Mouse (Mus musculus) spleen, adult 2 months (tissue): Measurements from ENCODE around the gene Mlh1. TPM values are rescaled to one million over a fixed set of nuclear protein-coding genes. Genes with fewer than 3 reads are reported as not detected.

Experiments used
- DNase-seq, 2 experiments: peaks; one replicate each; pipeline versions ENCODE4 v3.0.0 to v3.0.0-alpha.2; 2012 to 2021; ENCODE audit warnings: low spot score in 2 of 2, low read depth in 1 of 2
- H3K27ac ChIP-seq: fragments of 200-500 bp; 2 replicates; pipeline ENCODE4 v1.5.1; 2012; ENCODE audit warnings: low read length, inconsistent platforms; ENCODE audit not compliant: insufficient read depth
- H3K27me3 ChIP-seq: fragments of 200-500 bp; 2 replicates; pipeline ENCODE4 v1.6.1; 2012; ENCODE audit warnings: mild to moderate bottlenecking, moderate library complexity, low read length, inconsistent platforms; ENCODE audit not compliant: control insufficient read depth, insufficient read depth
- H3K36me3 ChIP-seq: fragments of 200-500 bp; 2 replicates; pipeline ENCODE4 v1.6.1; 2012; ENCODE audit warnings: mild to moderate bottlenecking, low read length, inconsistent platforms; ENCODE audit not compliant: control insufficient read depth, insufficient read depth
- H3K4me1 ChIP-seq: fragments of 200-500 bp; 2 replicates; pipeline ENCODE4 v1.6.1; 2011; ENCODE audit warnings: inconsistent platforms; ENCODE audit not compliant: control insufficient read depth, insufficient read depth, insufficient read length
- H3K4me3 ChIP-seq: fragments of 200-500 bp; 2 replicates; pipeline ENCODE4 v1.5.1; 2011; ENCODE audit warnings: mild to moderate bottlenecking, inconsistent platforms; ENCODE audit not compliant: insufficient read depth, insufficient read length; ENCODE audit errors: extremely low read depth
- CTCF ChIP-seq: fragments of 200-500 bp; IDR thresholded peaks from 2 replicates; pipeline ENCODE4 v1.5.1; 2011; ENCODE audit warnings: mild to moderate bottlenecking, inconsistent platforms; ENCODE audit not compliant: insufficient read depth, insufficient read length, insufficient replicate concordance; ENCODE audit errors: extremely low read depth
- POLR2A ChIP-seq: fragments of 200-500 bp; IDR thresholded peaks from 2 replicates; pipeline ENCODE4 v1.6.1; 2011; ENCODE audit warnings: low read depth, low read length, inconsistent platforms
- WGBS: fragments of 180-500 bp; shearing (Covaris S2); methylation state at CpG from one replicate; pipeline ENCODE4 v1.1.7; 2018; 5-methylcytosine and 5-hydroxymethylcytosine counted together
- polyA plus RNA-seq: library from polyadenylated mRNA; depleted of rRNA; stranded (reverse); fragments of >200 nt; gene quantifications from 2 replicates; pipeline ENCODE4 v1.2.3, GENCODE M21; 2012

The Mlh1 gene
- polyA plus RNA-seq, 1 experiment, result 11.7 TPM

DNA sequence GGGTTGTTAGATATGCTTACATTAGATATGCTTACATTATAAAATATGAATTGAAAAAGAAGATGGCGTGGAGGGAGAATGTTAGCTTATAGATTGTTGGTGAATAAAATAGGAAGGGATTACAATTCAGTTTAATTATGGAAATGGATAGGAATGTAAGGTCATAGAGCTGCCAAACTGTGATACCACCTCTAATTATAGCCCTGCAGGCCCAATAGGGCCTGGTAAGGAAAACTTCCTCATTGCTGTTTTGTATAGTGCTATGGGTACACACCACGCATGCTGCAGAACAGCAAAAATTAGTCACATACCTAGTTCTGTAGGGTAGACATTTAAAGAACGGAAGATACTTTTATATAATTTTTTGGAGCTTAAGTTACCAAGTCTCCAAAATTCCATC lies 63.4 kb downstream of the Mlh1 start:
- Histone ChIP-seq H3K4me3 (no peak overlapping the region), H3K27ac (no peak overlapping the region), H3K36me3 (peaks cover 5% of the 10 kb centered on the region; the same call in 1 of the 2 replicates), H3K4me1 (no peaks in the 10 kb centered on the region), H3K27me3 (no peaks in the 10 kb centered on the region)
- TF ChIP-seq CTCF, result no peak
- no peak for TF ChIP-seq POLR2A
- WGBS, result 95% methylated on average over 3 of the region's 3 CpGs
- no peak for DNase-seq

DNA sequence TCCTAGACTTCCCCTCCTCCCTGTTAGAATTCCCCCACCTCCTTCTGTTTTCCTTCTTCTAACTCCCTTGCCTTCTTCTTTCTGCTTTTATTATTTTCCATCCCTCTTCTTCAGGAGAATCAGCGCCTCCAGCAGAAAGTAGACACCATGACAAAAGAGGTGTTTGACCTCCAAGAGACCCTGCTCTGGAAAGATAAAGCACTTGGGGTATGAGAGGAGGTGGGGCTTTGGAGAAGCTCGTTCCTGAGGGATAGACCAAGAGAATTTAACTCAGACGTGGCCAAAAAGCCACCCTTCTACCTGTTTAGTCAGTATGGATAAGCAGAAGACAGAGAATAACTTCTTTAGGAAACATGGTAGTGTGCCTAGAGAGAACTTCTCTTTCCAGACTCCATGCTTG lies 63.9 kb downstream of the Mlh1 start:
- no peaks in the 10 kb centered on the region for H3K4me1 ChIP-seq

DNA sequence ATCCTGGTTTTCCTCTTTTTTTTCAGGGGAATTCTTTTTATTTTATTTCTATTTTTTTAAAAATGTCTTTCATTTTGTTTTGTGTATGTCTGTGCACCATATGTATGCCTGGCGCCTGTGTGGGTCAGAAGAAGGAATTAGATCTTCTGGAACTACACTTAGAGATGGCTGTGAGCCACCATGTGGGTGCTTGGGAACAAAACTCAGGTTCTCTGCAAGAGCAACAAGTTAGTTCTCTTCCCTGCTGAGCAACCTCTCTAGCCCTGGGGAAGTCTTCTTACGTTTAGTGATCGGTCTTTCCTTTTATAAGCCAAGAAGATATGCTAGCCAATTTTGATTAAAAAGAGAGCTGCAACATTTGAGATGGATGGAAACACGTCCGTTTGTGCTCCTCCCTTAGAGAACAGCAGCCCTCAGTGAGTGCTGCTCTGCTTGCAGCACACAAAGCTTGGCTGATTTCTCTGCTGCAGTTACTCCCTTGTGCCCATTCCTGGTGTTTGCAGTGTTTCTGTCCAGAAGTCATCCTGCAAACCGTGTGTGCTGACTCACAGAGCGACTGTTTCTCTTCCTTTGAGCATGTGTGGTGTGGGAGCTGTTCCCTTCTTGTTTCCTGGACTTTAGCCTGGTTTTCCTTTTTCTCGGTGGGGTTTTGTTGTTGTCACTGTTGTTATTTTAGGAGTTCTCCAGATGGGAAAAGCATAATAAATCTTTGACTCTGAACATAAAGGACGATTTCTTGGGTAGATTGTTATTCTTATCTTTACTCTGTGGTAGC lies 66.8 kb downstream of the Mlh1 start:
- Histone ChIP-seq H3K36me3 (peaks cover 12% of the 10 kb centered on the region), H3K27me3 (no peaks in the 10 kb centered on the region), H3K4me3 (no peak overlapping the region), H3K27ac (no peak overlapping the region), H3K4me1 (no peaks in the 10 kb centered on the region)
- no peak for TF ChIP-seq CTCF
- TF ChIP-seq POLR2A, result no peak
- no peak for DNase-seq
- 79% methylated on average over 9 of the region's 9 CpGs for WGBS

More for the DNA sequence above, 63.9 kb downstream of the Mlh1 start:
- WGBS, result 90% methylated on average over 3 of the region's 3 CpGs
- Histone ChIP-seq H3K27ac (no peak overlapping the region), H3K4me3 (no peak overlapping the region), H3K27me3 (no peaks in the 10 kb centered on the region), H3K36me3 (peaks cover 5% of the 10 kb centered on the region; the same call in 1 of the 2 replicates)
- TF ChIP-seq CTCF (no peak), POLR2A (no peak)
- DNase-seq, result no peak

GRCm38 (mm10) chr9:111200208-111200607 lies 71.4 kb downstream of the Mlh1 start:
- no peak overlapping the region for H3K4me3 ChIP-seq
- no peak overlapping the region for H3K27ac ChIP-seq
- H3K27me3 ChIP-seq, result no peaks in the 10 kb centered on the region
- no peaks in the 10 kb centered on the region for H3K4me1 ChIP-seq
- TF ChIP-seq CTCF (no peak), POLR2A (no peak)
- DNase-seq, result no peak
- H3K36me3 ChIP-seq, result peaks cover 15% of the 10 kb centered on the region

DNA sequence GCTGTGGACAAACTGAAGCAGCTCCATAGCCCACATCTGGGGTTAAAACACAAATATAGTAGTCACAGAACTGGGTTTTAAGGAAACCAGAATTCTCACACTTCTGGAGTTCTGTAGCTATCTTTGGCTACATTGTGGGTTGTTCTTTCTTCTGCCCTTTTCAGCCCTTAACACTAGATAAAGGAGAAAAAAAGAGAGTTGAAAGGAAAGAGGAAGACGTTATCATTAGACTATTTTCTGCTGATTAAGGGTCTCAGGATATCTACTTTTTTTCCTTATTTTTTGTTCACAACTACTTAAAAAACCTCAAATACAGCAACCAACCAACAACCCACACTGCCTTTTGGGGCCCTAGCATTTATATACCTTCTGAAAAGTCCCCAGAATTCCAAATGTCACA lies 73.3 kb downstream of the Mlh1 start:
- no peak overlapping the region for H3K27ac ChIP-seq

DNA sequence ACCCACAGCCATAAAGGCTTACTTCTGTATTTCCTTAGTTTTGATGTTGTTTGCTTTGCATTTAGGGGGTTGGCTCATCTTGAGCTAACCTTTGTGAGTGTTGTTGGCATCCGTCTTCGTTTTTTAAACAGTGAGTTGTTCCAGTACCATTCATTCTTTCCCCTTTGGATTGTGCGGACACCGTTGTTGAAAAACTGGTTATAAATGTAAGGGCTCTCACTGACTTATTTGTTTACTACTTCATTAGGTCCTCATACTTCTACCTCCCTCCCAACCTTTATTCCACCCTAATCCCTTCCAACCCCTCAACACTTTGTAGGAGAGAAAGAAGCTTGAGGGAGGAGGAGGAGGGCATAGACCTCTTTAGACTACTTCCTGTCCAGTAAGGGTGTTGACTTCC lies 73.9 kb downstream of the Mlh1 start:
- no peak overlapping the region for H3K4me3 ChIP-seq
- DNase-seq, result no peak
- 89% methylated on average over 4 of the region's 4 CpGs for WGBS

More for the DNA sequence above, 73.3 kb downstream of the Mlh1 start:
- no peak overlapping the region for H3K4me3 ChIP-seq
- TF ChIP-seq POLR2A (no peak), CTCF (no peak)
- no peaks in the 10 kb centered on the region for H3K4me1 ChIP-seq
- DNase-seq, result no peak
- 62% methylated on average over 1 of the region's 1 CpGs for WGBS
- no peaks in the 10 kb centered on the region for H3K27me3 ChIP-seq
- peaks cover 13% of the 10 kb centered on the region for H3K36me3 ChIP-seq

GRCm38 (mm10) chr9:111197116-111197515 lies 74.5 kb downstream of the Mlh1 start:
- Histone ChIP-seq H3K4me3 (no peak overlapping the region), H3K36me3 (peaks cover 15% of the 10 kb centered on the region), H3K27ac (no peak overlapping the region), H3K4me1 (no peaks in the 10 kb centered on the region), H3K27me3 (no peaks in the 10 kb centered on the region)
- no peak for DNase-seq
- TF ChIP-seq POLR2A, result no peak
- no peak for TF ChIP-seq CTCF
- 92% methylated on average over 3 of the region's 3 CpGs for WGBS

More for the DNA sequence above, 73.9 kb downstream of the Mlh1 start:
- Histone ChIP-seq H3K4me1 (no peaks in the 10 kb centered on the region), H3K27ac (no peak overlapping the region), H3K27me3 (no peaks in the 10 kb centered on the region), H3K36me3 (peaks cover 16% of the 10 kb centered on the region)
- TF ChIP-seq POLR2A, result no peak
- TF ChIP-seq CTCF, result no peak
